Mouse (Mus musculus) left cerebral cortex, postnatal 4 days (tissue): ENCODE data around the gene Mrps18b. TPM values are rescaled to one million over a fixed set of nuclear protein-coding genes. Genes with fewer than 3 reads are reported as not detected.

ENCODE experiments used
- DNase-seq: peaks from one replicate; pipeline ENCODE4 v3.0.0-alpha.2; 2022
- intact Hi-C: fragments of 180-260 bp; cut with DNase I; formaldehyde crosslinking; loops from one replicate; pipeline ENCODE4 v1.15.1; 2025
- total RNA-seq, 2 experiments: library from RNA; stranded (reverse); gene quantifications; 2 replicates each; pipeline ENCODE4 v1.2.3; 2021

The Mrps18b gene
- total RNA-seq, 2 experiments from 2014 or later: 45.9 to 47.4 TPM

GRCm38 (mm10) chr17:35919060-35919715 is 3.0 kb upstream of the Mrps18b start:
- DNase-seq: peak; percentile 96
- intact Hi-C loops: no loop called here

DNA sequence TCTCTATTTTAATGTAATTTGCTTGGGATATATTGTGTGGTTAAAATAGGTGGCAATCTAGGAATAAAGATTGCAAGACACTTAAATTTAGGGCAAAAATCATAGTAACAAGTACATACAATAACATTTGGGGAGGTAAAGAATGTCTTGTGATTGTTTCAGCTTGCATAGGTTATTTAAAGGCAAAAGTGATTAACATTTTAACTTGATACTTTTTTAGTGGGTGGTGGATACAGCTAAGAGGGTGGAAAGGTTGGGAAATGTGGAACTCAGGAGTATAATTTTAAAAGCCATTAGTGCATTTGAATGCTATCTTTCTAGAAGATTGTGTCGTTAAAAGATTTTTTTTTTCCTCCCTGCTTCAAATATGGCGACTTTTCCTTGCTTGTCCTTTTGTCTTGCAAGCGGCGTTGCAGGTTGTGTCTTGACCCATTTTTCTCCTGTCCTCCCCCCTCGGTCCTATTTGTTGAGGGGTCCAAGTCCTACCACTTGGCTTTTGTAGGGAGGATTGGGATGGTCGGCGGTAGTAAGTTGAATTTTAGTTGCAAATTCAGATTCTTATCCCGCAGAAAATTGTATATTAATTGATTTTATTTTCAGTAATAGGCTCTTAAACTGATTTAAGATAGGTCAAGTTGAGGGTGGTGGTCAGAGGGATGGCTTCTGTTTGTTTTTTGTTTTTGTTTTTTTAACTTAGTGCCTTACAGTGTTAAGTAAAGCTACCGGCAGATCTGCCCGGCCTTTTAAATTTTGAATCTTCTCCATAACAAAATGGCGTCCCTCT is 2.3 kb upstream of the Mrps18b start:
- intact Hi-C loops: no loop called here
- peak; percentile 48 for DNase-seq

- peak; percentile 72 for DNase-seq
- intact Hi-C loops: no loop called here
Measured at GRCm38 (mm10) chr17:35917463-35918251, 1.5 kb upstream of the Mrps18b start.

- intact Hi-C loops: no loop called here
- DNase-seq: no peak
Measured at GRCm38 (mm10) chr17:35917143-35917462, 914 bp upstream of the Mrps18b start.

GRCm38 (mm10) chr17:35915538-35916296 is 472 bp downstream of the Mrps18b start:
- intact Hi-C loops: no loop called here
- DNase-seq: no peak

DNA sequence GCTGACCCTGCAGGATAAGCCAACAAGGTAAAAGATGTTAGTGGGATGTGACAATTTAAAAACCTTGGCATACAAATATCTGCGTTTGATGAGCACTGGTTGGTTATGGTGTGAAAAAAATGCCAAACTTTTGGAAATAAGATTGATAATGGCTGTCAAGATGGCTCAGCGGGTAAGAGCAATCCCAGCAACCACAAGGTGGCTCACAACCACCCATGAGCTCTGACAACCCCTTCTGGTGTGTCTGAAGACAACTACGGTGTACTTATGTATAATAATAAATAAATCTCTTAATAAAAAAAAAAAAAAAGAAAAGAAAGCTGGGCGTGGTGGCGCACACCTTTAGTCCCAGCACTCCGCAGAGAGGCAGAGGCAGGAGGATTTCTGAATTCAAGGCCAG is 1.2 kb downstream of the Mrps18b start:
- DNase-seq: no peak
- intact Hi-C loops: no loop called here

GRCm38 (mm10) chr17:35909919-35910369 is 6.2 kb downstream of the Mrps18b start, which contains the start of gene Atat1:
TSS of gene Atat1 (minus strand) at chr17:35910075.
- intact Hi-C loops: no loop called here
- peak; percentile 97 for DNase-seq

GRCm38 (mm10) chr17:35909186-35909918 is 6.8 kb downstream of the Mrps18b start:
- intact Hi-C loops: no loop called here
- DNase-seq: peak; percentile 35

GRCm38 (mm10) chr17:35907609-35908008 is 8.6 kb downstream of the Mrps18b start:
- intact Hi-C loops: no loop called here
- DNase-seq: no peak

GRCm38 (mm10) chr17:35905587-35905986 is 10.6 kb downstream of the Mrps18b start:
- intact Hi-C loops: no loop called here
- no peak for DNase-seq

GRCm38 (mm10) chr17:35903992-35904355 is 12.2 kb downstream of the Mrps18b start:
- intact Hi-C loops: no loop called here

DNA sequence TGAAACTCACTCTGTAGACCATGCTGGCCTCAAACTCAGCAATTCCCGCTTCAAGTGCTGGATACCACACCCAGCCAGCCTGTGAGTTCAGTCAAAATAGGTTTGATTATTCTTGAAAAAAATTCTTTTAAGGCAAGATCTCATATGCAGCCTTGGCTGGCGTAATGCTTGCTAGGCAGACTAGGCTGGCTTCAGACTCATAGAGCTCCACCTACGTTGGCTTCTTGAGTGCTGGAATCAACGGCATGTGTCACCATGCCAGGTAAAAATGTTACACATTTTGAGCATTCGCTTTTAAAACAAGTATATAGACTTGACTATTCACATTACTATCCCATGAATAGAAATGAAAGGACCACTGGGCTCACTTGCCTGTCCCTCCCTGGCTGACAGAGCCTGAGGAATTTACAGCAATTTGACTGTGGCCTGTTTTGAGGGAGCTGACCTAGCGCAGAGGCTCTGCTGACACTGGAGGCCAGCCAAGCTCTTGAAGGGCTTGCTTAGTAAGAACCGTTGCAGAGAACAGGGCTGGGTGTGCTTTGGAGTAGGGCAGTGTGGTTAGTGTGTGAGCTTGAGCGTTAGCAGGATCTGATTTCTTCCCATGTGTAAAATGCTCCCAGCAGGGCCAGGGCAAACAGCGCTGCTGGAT is 12.7 kb downstream of the Mrps18b start:
- no peak for DNase-seq
- intact Hi-C loops: no loop called here

More at GRCm38 (mm10) chr17:35903992-35904355, 12.2 kb downstream of the Mrps18b start:
- DNase-seq: no peak

- no peak for DNase-seq
- intact Hi-C loops: no loop called here
Measured at GRCm38 (mm10) chr17:35900636-35901035, 15.6 kb downstream of the Mrps18b start.

DNA sequence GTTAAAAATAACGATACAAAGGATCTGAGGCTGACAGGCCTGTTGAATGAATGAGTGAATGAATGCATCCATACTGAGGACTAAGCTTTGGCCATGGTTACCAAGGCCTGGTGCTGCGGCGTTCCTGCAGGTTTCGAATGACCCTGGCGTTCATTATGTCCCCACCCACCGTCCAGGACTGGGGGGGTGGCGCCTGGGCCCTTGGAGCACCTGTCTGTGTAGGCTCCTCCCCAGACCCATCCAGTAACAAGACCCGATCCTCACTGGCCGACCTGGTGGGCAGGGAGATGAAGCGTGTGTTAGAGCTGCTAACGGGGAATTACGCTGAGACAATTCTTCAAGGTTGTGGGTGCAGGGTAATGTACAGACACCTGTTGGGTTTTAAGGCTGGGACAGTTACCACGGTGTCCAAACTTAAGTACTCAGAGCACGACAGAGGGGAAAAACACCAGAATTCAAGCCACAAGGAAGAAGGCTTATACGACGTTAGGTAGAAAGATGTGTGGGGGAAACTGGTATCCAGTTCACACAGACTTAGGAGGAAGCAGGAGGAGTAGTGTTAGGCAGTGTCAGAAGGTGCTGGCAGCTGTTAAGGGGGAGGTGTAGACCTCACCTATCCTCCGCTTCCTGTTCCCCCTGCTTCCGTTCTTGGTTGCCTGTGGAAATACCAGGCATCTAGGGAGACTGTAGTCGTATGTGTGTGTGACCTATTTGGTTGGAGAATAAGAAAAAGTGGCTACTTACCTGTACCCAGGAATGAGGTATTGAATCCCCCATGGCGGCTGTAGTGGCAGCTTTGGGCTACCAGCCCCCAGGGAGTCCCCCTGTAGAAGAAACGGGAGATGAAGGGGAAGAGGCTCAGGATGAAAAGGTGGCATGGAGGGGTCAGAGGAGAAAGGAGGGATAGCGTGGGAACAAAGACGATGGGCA is 18.3 kb downstream of the Mrps18b start:
- DNase-seq: peak; percentile 34
- intact Hi-C loops: no loop called here

DNA sequence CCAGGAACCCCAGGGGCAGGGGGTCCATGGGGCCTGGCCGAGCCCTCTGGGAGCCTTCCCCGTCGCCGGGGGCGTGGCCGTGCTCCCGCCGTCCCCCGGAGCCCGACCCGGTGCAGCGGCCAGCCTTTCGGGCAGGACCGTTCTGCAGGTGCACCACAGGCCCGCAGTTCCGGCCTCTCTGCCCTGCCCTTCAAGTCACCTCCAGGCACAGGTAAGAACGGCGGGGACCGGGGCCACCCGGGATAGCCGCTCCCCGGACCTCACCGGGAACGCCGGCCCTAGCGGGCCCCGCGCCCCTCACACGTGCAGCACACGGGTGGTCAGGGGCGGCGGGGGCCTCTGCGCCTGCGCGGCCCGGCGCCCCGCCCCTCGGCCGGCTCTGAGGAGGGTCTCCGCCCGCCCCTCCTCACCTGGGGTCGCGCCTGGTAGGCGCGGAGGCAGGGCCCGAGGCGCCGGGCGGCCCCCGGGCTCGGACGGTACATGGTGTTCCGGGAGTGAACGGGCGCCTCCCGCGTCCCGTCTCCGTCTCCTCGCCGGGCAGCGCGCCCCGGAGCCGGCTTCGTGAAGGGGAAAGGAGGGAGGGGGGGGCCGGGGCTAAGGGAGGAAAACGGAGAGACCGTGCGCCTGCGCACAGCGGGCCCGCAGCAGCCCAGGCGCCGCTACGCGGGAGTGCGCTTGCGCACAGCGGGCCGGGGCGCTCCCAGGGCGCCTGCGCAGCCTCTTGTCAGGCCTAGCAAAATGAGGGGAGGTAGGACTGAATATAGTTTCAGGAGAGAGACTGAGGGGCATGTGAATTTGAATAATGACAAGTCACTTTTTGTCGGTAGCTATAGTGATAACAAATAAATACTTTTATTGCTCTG is 19.2 kb downstream of the Mrps18b start, which contains the start of gene 2310061I04Rik:
Gene 2310061I04Rik, minus strand, starts transcription at position 651 of the 863 bp plus-strand sequence.
- DNase-seq: peak; percentile 94
- intact Hi-C loops: no loop called here

- intact Hi-C loops: no loop called here
- no peak for DNase-seq
Measured at GRCm38 (mm10) chr17:35887725-35888124, 28.5 kb downstream of the Mrps18b start.

GRCm38 (mm10) chr17:35883777-35884176 is 32.4 kb downstream of the Mrps18b start:
- intact Hi-C loops: no loop called here
- DNase-seq: no peak
